Mouse (Mus musculus): Measurements from ENCODE around the gene Lzts2. TPM values are rescaled to one million over a fixed set of nuclear protein-coding genes. Genes with fewer than 3 reads are reported as not detected.

The Lzts2 gene
- total RNA-seq, 1 experiment from 2014 or later: 2.2 TPM

DNA sequence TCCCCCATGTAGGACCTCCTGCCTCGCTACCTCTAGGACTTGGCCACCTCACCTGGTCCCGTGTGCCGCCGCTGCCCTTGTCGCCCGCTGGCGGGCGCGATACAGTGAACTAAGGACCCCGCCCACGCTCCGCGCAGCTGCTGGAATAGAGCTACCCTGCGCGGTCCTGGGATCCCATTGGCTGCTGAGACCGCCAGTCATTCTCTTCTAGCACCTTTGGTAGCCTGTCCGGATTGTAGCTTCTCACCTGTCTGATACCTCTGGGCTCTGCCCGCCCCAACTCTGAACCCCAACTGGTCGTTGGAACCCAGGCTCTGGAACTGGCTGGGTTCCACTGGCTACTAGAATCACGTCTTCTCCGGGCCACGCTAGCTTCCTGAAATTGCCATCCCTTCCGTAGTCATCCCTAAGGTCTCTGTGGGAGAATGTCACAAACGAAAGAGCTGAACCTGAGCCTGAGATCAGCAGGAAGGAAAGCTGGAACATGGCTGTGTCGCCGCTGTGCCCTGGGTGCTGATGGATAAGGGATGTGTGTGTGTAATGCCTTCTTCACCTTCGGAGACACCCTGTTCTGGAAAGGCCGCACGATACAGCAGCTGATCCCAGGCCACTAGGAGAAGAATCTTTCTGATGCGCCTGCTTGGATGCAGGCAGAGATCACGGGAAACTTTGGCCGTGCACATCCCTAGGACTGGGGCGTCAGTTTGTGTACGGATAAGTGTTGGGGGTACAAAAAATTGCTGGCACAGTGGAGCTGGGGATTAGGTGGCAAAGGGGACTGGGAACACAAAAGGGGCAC is 32.5 kb downstream of the Lzts2 start:
- peak; percentile 21; the same call in 1 of the 2 replicates for ATAC-seq (ENCODE audit: extremely low read depth, insufficient number of reproducible peaks, low FRiP score, poor library complexity, severe bottlenecking)

- peak; percentile 80 for ATAC-seq (ENCODE audit: extremely low read depth, insufficient number of reproducible peaks, low FRiP score, poor library complexity, severe bottlenecking)
These were observed 33.3 kb downstream of the Lzts2 start, which contains the start of gene Sfxn3 for GRCm38 (mm10) chr19:45047417-45047934. Gene Sfxn3, plus strand, starts transcription at chr19:45047503.

GRCm38 (mm10) chr19:45047935-45048643 is 33.9 kb downstream of the Lzts2 start:
- ATAC-seq (ENCODE audit: extremely low read depth, insufficient number of reproducible peaks, low FRiP score, poor library complexity, severe bottlenecking): peak; percentile 57

DNA sequence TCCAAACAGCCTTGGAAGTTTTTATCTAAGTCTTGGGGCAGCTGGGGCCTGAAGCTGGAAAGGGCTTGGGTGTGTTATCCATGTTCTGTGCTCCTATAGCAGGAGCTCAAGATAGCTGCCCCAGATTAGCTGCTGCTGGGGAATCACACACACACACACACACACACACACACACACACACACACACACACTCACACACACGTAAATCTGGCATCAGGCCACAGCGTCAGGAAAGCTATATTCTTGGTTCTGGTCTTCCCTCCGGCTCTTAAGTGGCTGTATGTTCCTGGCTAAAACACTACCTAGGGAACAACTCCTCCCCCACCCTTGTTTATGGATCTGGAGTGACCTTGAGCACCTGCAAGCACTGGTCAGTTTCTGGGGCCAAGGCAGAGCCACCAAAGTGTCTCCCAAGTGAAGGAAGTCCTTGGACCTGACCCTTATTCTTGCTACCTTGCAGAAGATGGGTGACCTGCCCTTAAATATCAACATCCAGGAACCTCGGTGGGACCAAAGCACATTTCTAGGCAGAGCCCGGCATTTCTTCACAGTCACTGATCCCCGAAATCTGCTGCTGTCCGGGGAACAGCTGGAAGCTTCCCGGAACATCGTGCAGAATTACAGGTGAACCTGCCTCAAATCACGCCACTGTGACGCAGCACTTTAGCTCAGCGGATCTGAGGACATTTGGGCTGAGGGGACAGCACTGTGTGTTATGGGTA is 34.6 kb downstream of the Lzts2 start:
- no peak for ATAC-seq (ENCODE audit: extremely low read depth, insufficient number of reproducible peaks, low FRiP score, poor library complexity, severe bottlenecking)

DNA sequence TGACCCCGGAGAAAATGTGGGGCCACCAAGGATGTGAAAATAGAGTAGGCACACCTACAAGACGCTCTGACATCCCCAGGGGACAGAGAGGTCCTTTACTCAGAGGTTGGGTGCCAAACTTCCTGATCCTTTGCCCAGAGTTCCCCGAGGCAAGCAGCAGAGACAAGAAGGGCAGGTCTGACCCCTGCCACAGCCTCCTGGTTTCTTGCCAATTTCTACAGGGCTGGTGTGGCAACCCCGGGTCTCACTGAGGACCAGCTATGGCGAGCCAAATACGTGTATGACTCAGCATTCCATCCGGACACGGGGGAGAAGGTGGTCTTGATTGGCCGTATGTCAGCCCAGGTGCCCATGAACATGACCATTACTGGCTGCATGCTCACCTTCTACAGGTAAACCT is 35.3 kb downstream of the Lzts2 start:
- no peak for ATAC-seq (ENCODE audit: extremely low read depth, insufficient number of reproducible peaks, low FRiP score, poor library complexity, severe bottlenecking)

GRCm38 (mm10) chr19:45053451-45053850 is 39.2 kb downstream of the Lzts2 start:
- ATAC-seq (ENCODE audit: extremely low read depth, insufficient number of reproducible peaks, low FRiP score, poor library complexity, severe bottlenecking): no peak

DNA sequence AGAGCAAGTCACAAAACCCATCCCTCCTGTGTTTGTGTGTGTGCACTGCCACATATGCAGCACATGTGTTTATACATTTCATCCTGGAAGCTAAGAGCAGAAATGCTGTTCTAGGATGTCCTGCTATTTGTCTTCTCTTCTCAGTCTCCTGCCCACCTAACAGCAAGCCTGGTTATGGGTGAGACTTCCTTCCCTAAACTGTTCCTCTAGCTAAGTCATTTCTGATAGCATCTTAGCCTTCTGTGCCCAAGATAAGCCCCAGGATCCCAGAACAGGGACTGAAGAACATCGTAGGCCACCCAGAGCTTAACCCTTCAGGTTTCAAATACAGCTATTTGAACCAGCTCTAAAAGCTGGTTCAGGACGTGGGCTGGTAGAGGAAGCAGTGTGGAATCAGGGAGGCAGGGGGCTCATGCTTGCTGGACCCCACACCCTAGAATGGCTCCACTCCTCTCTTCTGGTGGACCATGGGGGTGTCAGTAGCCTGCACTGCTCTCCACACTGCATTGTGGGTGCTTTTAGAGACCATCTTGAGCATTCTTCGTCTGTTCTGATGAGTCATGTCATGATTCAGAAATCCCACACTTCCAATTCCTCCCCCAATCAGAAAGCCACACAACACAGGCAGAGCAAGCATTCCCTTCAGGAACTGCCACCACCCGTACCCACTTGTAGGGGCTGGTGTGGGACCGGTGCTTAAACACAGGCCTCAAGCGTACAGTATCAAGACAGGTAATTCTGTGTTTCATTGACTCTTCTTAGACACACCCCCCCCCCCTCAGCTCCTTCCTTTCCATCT is 40.9 kb downstream of the Lzts2 start:
- ATAC-seq (ENCODE audit: extremely low read depth, insufficient number of reproducible peaks, low FRiP score, poor library complexity, severe bottlenecking): no peak

- peak; percentile 35; the same call in 1 of the 2 replicates for ATAC-seq (ENCODE audit: extremely low read depth, insufficient number of reproducible peaks, low FRiP score, poor library complexity, severe bottlenecking)
These were observed 42.1 kb downstream of the Lzts2 start for GRCm38 (mm10) chr19:45056364-45056763.

- no peak for ATAC-seq (ENCODE audit: extremely low read depth, insufficient number of reproducible peaks, low FRiP score, poor library complexity, severe bottlenecking)
These were observed 42.9 kb downstream of the Lzts2 start for GRCm38 (mm10) chr19:45056908-45057698.

DNA sequence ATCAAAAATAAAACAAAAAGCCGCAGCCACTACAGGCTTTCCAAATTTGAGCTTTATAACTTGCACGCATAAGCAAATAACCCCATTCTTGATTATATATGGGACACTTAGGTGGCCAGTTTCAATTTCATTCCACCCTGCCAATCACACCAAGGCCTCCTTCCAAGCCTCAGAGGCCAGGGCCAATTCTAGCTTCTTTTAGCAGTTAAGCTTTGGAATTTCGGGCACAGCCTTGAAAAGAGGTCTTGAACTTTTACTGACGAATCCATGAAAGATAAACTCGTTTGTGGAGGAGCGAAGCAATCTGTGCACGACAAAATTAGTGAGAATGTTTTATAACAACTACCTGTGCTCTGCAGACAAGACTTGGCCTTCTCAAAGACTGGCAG is 43.5 kb downstream of the Lzts2 start:
- no peak for ATAC-seq (ENCODE audit: extremely low read depth, insufficient number of reproducible peaks, low FRiP score, poor library complexity, severe bottlenecking)

DNA sequence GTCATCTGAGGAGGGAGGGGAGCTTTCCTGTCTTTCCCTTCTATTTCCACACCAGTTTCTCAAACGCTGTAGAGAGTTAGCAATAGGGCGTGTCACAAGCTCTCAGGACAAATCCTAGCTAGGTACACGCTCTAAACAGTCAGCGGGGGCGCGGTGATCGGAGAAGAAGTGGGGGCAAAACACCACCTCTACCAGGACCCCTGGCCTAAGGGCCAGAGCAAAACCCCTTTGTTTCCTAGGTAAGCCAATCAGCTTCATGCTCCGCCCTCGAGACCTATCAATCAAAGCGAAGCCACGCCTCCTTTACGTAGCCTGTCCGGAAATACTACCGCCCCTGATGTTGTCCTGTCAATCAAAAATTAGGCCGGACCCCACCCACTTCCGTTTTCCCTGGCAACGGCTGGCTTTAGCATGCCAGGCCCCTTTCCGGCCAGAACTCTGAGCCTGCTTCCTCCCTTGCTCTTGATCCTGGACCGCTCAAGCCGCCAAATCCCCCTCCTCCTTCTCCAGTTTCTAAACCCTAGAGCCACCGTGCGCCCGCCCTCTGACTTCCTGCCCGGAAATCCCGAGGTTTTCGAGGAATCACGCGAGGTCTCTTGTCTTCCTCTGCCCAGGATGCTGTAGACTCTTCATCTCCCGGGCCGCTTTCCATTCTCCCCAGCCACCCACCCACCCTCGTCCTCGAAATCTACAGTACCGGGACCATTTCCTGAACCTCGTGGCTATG is 44.1 kb downstream of the Lzts2 start:
- ATAC-seq (ENCODE audit: extremely low read depth, insufficient number of reproducible peaks, low FRiP score, poor library complexity, severe bottlenecking): peak; percentile 92

DNA sequence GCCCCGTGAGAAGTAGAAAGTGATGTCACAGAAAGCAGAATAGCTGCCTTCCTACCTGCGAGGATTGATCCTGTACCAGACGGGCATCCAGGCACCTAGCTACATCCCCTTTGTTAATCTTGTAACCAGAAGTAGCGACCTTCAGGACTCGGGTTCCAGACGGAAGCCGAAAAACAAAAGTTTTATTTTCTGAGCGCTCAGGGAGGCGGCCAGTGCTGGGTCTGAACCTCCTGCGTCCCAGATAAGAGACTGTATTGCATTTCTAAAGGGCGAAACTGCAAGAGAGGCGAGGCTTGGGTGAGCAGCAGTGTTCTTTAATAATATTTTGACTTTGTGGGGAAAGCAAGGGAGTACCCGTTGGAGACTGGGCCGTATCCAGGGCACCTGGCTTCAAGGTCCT is 44.6 kb downstream of the Lzts2 start:
- no peak for ATAC-seq (ENCODE audit: extremely low read depth, insufficient number of reproducible peaks, low FRiP score, poor library complexity, severe bottlenecking)

GRCm38 (mm10) chr19:45063565-45064292 is 49.5 kb downstream of the Lzts2 start:
- ATAC-seq (ENCODE audit: extremely low read depth, insufficient number of reproducible peaks, low FRiP score, poor library complexity, severe bottlenecking): peak; percentile 80

GRCm38 (mm10) chr19:45065226-45065625 is 51.0 kb downstream of the Lzts2 start:
- ATAC-seq (ENCODE audit: extremely low read depth, insufficient number of reproducible peaks, low FRiP score, poor library complexity, severe bottlenecking): no peak

GRCm38 (mm10) chr19:45067170-45067569 is 53.0 kb downstream of the Lzts2 start:
- no peak for ATAC-seq (ENCODE audit: extremely low read depth, insufficient number of reproducible peaks, low FRiP score, poor library complexity, severe bottlenecking)

GRCm38 (mm10) chr19:45067758-45068510 is 53.7 kb downstream of the Lzts2 start:
- no peak for ATAC-seq (ENCODE audit: extremely low read depth, insufficient number of reproducible peaks, low FRiP score, poor library complexity, severe bottlenecking)
